Mouse (Mus musculus) spleen, adult 2 months (tissue): ENCODE measurements around the gene Wwtr1.

Source experiments
- CTCF ChIP-seq: fragments of 200-500 bp; IDR thresholded peaks from 2 replicates; pipeline ENCODE4 v1.5.1; 2011; ENCODE audit warnings: mild to moderate bottlenecking, inconsistent platforms; ENCODE audit not compliant: insufficient read depth, insufficient read length, insufficient replicate concordance; ENCODE audit errors: extremely low read depth
- POLR2A ChIP-seq: fragments of 200-500 bp; IDR thresholded peaks from 2 replicates; pipeline ENCODE4 v1.6.1; 2011; ENCODE audit warnings: low read depth, low read length, inconsistent platforms

- TF ChIP-seq CTCF (no peak), POLR2A (no peak)
These were observed 134.8 kb downstream of the Wwtr1 start for GRCm38 (mm10) chr3:57440956-57441355.
